Mouse (Mus musculus): ENCODE data around the gene Med27. TPM values are rescaled to one million over a fixed set of nuclear protein-coding genes. Genes with fewer than 3 reads are reported as not detected.
A peak's percentile ranks its signal among the peaks of the same experiment; 100 is the strongest.
"Not testable (repeated sequence)": the region's sequence is repeated elsewhere in the genome, so short reads cannot be mapped to it uniquely, and the experiment has no call there.

Gene Med27
- polyA plus RNA-seq, 1 experiment from 2014 or later: 55.2 TPM

- Histone ChIP-seq H3K27me3 (ENCODE audit: low read depth, poor library complexity, severe bottlenecking) (no peaks in the 10 kb centered on the region), H3K4me1 (peaks cover 38% of the 10 kb centered on the region), H3K27ac (no peak overlapping the region), H3K4me3 (no peak overlapping the region), H3K36me3 (no peaks in the 10 kb centered on the region), H3K9me3 (replicated peaks) (no peaks in the 10 kb centered on the region)
- 76% methylated on average over 12 of the region's 12 CpGs for WGBS
- DNase-seq (ENCODE audit: low spot score): no peak
Observed at GRCm38 (mm10) chr2:29523918-29524811, 177.5 kb downstream of the Med27 start.

GRCm38 (mm10) chr2:29525273-29525805 is 178.7 kb downstream of the Med27 start:
- Histone ChIP-seq H3K27ac (no peak overlapping the region), H3K27me3 (ENCODE audit: low read depth, poor library complexity, severe bottlenecking) (no peaks in the 10 kb centered on the region), H3K9me3 (replicated peaks) (no peaks in the 10 kb centered on the region), H3K4me1 (peaks cover 35% of the 10 kb centered on the region), H3K4me3 (no peak overlapping the region), H3K36me3 (no peaks in the 10 kb centered on the region)
- DNase-seq (ENCODE audit: low spot score): no peak
- WGBS: 56% methylated on average over 4 of the region's 4 CpGs

- Histone ChIP-seq H3K9me3 (replicated peaks) (no peaks in the 10 kb centered on the region), H3K4me1 (peaks cover 35% of the 10 kb centered on the region), H3K36me3 (no peaks in the 10 kb centered on the region), H3K27me3 (ENCODE audit: low read depth, poor library complexity, severe bottlenecking) (no peaks in the 10 kb centered on the region), H3K27ac (peak overlapping the region; percentile 23; the same call in 1 of the 2 replicates), H3K4me3 (no peak overlapping the region)
- DNase-seq (ENCODE audit: low spot score): no peak
- WGBS: 65% methylated on average over 14 of the region's 14 CpGs
Observed at GRCm38 (mm10) chr2:29526266-29526665, 179.6 kb downstream of the Med27 start.

- not testable (repeated sequence) for DNase-seq (ENCODE audit: low spot score); H3K27me3 ChIP-seq (ENCODE audit: low read depth, poor library complexity, severe bottlenecking); H3K36me3 ChIP-seq; H3K4me3 ChIP-seq; H3K27ac ChIP-seq; H3K9me3 ChIP-seq (replicated peaks)
- WGBS: 90% methylated on average over 9 of the region's 9 CpGs
- H3K4me1 ChIP-seq: peaks cover 35% of the 10 kb centered on the region
Observed at GRCm38 (mm10) chr2:29527480-29527879, 180.9 kb downstream of the Med27 start.

- Histone ChIP-seq H3K36me3 (no peaks in the 10 kb centered on the region), H3K4me1 (peaks cover 35% of the 10 kb centered on the region), H3K4me3 (no peak overlapping the region), H3K27me3 (ENCODE audit: low read depth, poor library complexity, severe bottlenecking) (no peaks in the 10 kb centered on the region), H3K9me3 (replicated peaks) (no peaks in the 10 kb centered on the region), H3K27ac (no peak overlapping the region)
- WGBS: 93% methylated on average over 5 of the region's 5 CpGs
- DNase-seq (ENCODE audit: low spot score): no peak
Observed at GRCm38 (mm10) chr2:29528811-29529210, 182.2 kb downstream of the Med27 start.

- H3K36me3 ChIP-seq; H3K4me3 ChIP-seq; DNase-seq (ENCODE audit: low spot score); H3K27me3 ChIP-seq (ENCODE audit: low read depth, poor library complexity, severe bottlenecking); H3K27ac ChIP-seq; H3K9me3 ChIP-seq (replicated peaks): not testable (repeated sequence)
- peaks cover 26% of the 10 kb centered on the region for H3K4me1 ChIP-seq
- 97% methylated on average over 2 of the region's 2 CpGs for WGBS
Observed at GRCm38 (mm10) chr2:29529788-29530187, 183.2 kb downstream of the Med27 start.

- WGBS: 92% methylated on average over 3 of the region's 3 CpGs
- Histone ChIP-seq H3K4me3 (no peak overlapping the region), H3K27ac (no peak overlapping the region), H3K4me1 (0 out of 2 replicates have a peak, but pooled peaks cover 5% of the 10 kb centered on the region), H3K27me3 (ENCODE audit: low read depth, poor library complexity, severe bottlenecking) (no peaks in the 10 kb centered on the region), H3K9me3 (replicated peaks) (no peaks in the 10 kb centered on the region), H3K36me3 (no peaks in the 10 kb centered on the region)
- no peak for DNase-seq (ENCODE audit: low spot score)
Observed at GRCm38 (mm10) chr2:29532173-29532572, 185.6 kb downstream of the Med27 start.

- no peak for DNase-seq (ENCODE audit: low spot score)
- Histone ChIP-seq H3K36me3 (no peaks in the 10 kb centered on the region), H3K9me3 (replicated peaks) (no peaks in the 10 kb centered on the region), H3K27ac (no peak overlapping the region), H3K4me3 (no peak overlapping the region), H3K4me1 (0 out of 2 replicates have a peak, but pooled peaks cover 5% of the 10 kb centered on the region), H3K27me3 (ENCODE audit: low read depth, poor library complexity, severe bottlenecking) (no peaks in the 10 kb centered on the region)
- WGBS: 72% methylated on average over 5 of the region's 5 CpGs
Observed at GRCm38 (mm10) chr2:29532921-29533320, 186.3 kb downstream of the Med27 start.

- WGBS: 93% methylated on average over 5 of the region's 5 CpGs
- Histone ChIP-seq H3K4me1 (no peaks in the 10 kb centered on the region), H3K27me3 (ENCODE audit: low read depth, poor library complexity, severe bottlenecking) (no peaks in the 10 kb centered on the region), H3K9me3 (replicated peaks) (no peaks in the 10 kb centered on the region), H3K36me3 (no peaks in the 10 kb centered on the region), H3K4me3 (no peak overlapping the region), H3K27ac (no peak overlapping the region)
- DNase-seq (ENCODE audit: low spot score): no peak
Observed at GRCm38 (mm10) chr2:29535566-29536244, 189.1 kb downstream of the Med27 start.

GRCm38 (mm10) chr2:29536481-29536880 is 189.9 kb downstream of the Med27 start:
- Histone ChIP-seq H3K36me3 (no peaks in the 10 kb centered on the region), H3K27me3 (ENCODE audit: low read depth, poor library complexity, severe bottlenecking) (no peaks in the 10 kb centered on the region), H3K9me3 (replicated peaks) (no peaks in the 10 kb centered on the region), H3K27ac (no peak overlapping the region), H3K4me1 (no peaks in the 10 kb centered on the region), H3K4me3 (no peak overlapping the region)
- DNase-seq (ENCODE audit: low spot score): no peak
- 88% methylated on average over 9 of the region's 9 CpGs for WGBS

GRCm38 (mm10) chr2:29537334-29537733 is 190.7 kb downstream of the Med27 start:
- no peaks in the 10 kb centered on the region for H3K36me3 ChIP-seq
- no peaks in the 10 kb centered on the region for H3K27me3 ChIP-seq (ENCODE audit: low read depth, poor library complexity, severe bottlenecking)
- no peaks in the 10 kb centered on the region; the same call in 1 of the 2 replicates for H3K4me1 ChIP-seq
- WGBS: 81% methylated on average over 8 of the region's 8 CpGs
- DNase-seq (ENCODE audit: low spot score): no peak
- H3K4me3 ChIP-seq: no peak overlapping the region
- no peak overlapping the region for H3K27ac ChIP-seq
- H3K9me3 ChIP-seq (replicated peaks): no peaks in the 10 kb centered on the region

GRCm38 (mm10) chr2:29542039-29542438 is 195.4 kb downstream of the Med27 start:
- no peak for DNase-seq (ENCODE audit: low spot score)
- Histone ChIP-seq H3K4me1 (peaks cover 14% of the 10 kb centered on the region), H3K36me3 (no peaks in the 10 kb centered on the region), H3K9me3 (replicated peaks) (no peaks in the 10 kb centered on the region), H3K27me3 (ENCODE audit: low read depth, poor library complexity, severe bottlenecking) (no peaks in the 10 kb centered on the region), H3K27ac (no peak overlapping the region), H3K4me3 (no peak overlapping the region)
- 84% methylated on average over 13 of the region's 13 CpGs for WGBS

- Histone ChIP-seq H3K4me1 (peaks cover 15% of the 10 kb centered on the region), H3K4me3 (no peak overlapping the region; the same call in 1 of the 2 replicates), H3K27me3 (ENCODE audit: low read depth, poor library complexity, severe bottlenecking) (no peaks in the 10 kb centered on the region), H3K27ac (0 out of 2 replicates have a peak overlapping the region, but pooled peaks have one; percentile 32), H3K9me3 (replicated peaks) (no peaks in the 10 kb centered on the region), H3K36me3 (no peaks in the 10 kb centered on the region)
- DNase-seq (ENCODE audit: low spot score): no peak
- WGBS: 24% methylated on average over 12 of the region's 12 CpGs
Observed at GRCm38 (mm10) chr2:29546571-29546970, 200.0 kb downstream of the Med27 start.
